Mouse (Mus musculus) neural tube, embryonic 11.5 days (tissue): ENCODE data around the gene Lag3. TPM values are rescaled to one million over a fixed set of nuclear protein-coding genes. Genes with fewer than 3 reads are reported as not detected.

Experiments used
- ATAC-seq: fragments of 200-750 bp; cut with Nextera tagmentation; 2 replicates; pipeline ENCODE4 v1.8.0; 2017; ENCODE audit warnings: moderate number of reproducible peaks, mild to moderate bottlenecking, moderate TSS enrichment, moderate library complexity; ENCODE audit not compliant: insufficient read depth, low FRiP score, low TSS enrichment
- DNase-seq: peaks from one replicate; pipeline ENCODE4 v3.0.0-alpha.2; 2015; ENCODE audit warnings: low spot score
- H3K27ac ChIP-seq: fragments of 300-500 bp; sonication (generic); 2 replicates; pipeline ENCODE4 v1.5.1; 2014; ENCODE audit warnings: low read depth, mild to moderate bottlenecking, low read length
- H3K27me3 ChIP-seq: fragments of 300-500 bp; sonication (generic); 2 replicates; pipeline ENCODE4 v1.6.1; 2014; ENCODE audit warnings: mild to moderate bottlenecking, low read length, mixed read lengths; ENCODE audit not compliant: control insufficient read depth, insufficient read depth
- H3K36me3 ChIP-seq: fragments of 300-500 bp; sonication (generic); 2 replicates; pipeline ENCODE4 v1.6.1; 2014; ENCODE audit warnings: mild to moderate bottlenecking, low read length, moderate library complexity, mixed read lengths; ENCODE audit not compliant: control insufficient read depth, insufficient read depth
- H3K4me1 ChIP-seq: fragments of 300-500 bp; sonication (generic); 2 replicates; pipeline ENCODE4 v1.6.1; 2014; ENCODE audit warnings: low read length, mixed read lengths; ENCODE audit not compliant: control insufficient read depth, insufficient read depth
- H3K4me2 ChIP-seq: fragments of 300-500 bp; sonication (generic); 2 replicates; pipeline ENCODE4 v1.6.1; 2014; ENCODE audit warnings: low read depth, mild to moderate bottlenecking, moderate library complexity
- H3K4me3 ChIP-seq: fragments of 300-500 bp; sonication (generic); 2 replicates; pipeline ENCODE4 v1.5.1; 2014; ENCODE audit warnings: low read depth, low read length
- H3K9ac ChIP-seq: fragments of 300-500 bp; sonication (generic); 2 replicates; pipeline ENCODE4 v1.6.1; 2014; ENCODE audit warnings: mild to moderate bottlenecking, low read length
- H3K9me3 ChIP-seq: fragments of 300-500 bp; sonication (generic); 2 replicates; pipeline ENCODE4 v1.6.1; 2016; ENCODE audit warnings: low read length; ENCODE audit not compliant: control insufficient read depth
- WGBS: fragments of 180-500 bp; shearing (Covaris S2); extraction: QIAGEN DNeasy Blood & Tissue Kit; methylation state at CpG from one replicate; pipeline ENCODE4 v1.1.7; 2014; 5-methylcytosine and 5-hydroxymethylcytosine counted together
- polyA plus RNA-seq: library from polyadenylated mRNA; unstranded; fragments of >200 nt; fragmentation: Nextera tagmentation; extraction: Ambion mirVana; gene quantifications from 2 replicates; pipeline ENCODE4 v1.2.1, GENCODE M21; 2014

The Lag3 gene
- polyA plus RNA-seq, 1 experiment from 2014 or later: 1.4 TPM

- Histone ChIP-seq H3K36me3 (peaks cover 23% of the 10 kb centered on the region), H3K27ac (no peak overlapping the region), H3K9me3 (no peaks in the 10 kb centered on the region), H3K4me1 (peaks cover 3% of the 10 kb centered on the region), H3K4me3 (no peak overlapping the region), H3K9ac (no peak overlapping the region), H3K27me3 (no peaks in the 10 kb centered on the region), H3K4me2 (no peak overlapping the region)
- WGBS: 94% methylated on average over 2 of the region's 2 CpGs
- ATAC-seq (no peak), DNase-seq (no peak)
Observed at GRCm38 (mm10) chr6:124937493-124937892, 26.0 kb upstream of the Lag3 start.

GRCm38 (mm10) chr6:124936681-124937080 lies 25.2 kb upstream of the Lag3 start:
- Histone ChIP-seq H3K36me3 (peaks cover 23% of the 10 kb centered on the region), H3K9me3 (no peaks in the 10 kb centered on the region), H3K27me3 (no peaks in the 10 kb centered on the region), H3K4me1 (peaks cover 9% of the 10 kb centered on the region), H3K9ac (no peak overlapping the region), H3K4me2 (no peak overlapping the region), H3K4me3 (no peak overlapping the region), H3K27ac (no peak overlapping the region)
- no peak for DNase-seq
- WGBS: 86% methylated on average over 1 of the region's 1 CpGs
- ATAC-seq: no peak

GRCm38 (mm10) chr6:124934670-124935069 lies 23.2 kb upstream of the Lag3 start:
- 91% methylated on average over 7 of the region's 7 CpGs for WGBS
- no peak overlapping the region for H3K4me3 ChIP-seq
- no peak overlapping the region for H3K27ac ChIP-seq
- DNase-seq (no peak), ATAC-seq (no peak)
- no peaks in the 10 kb centered on the region for H3K27me3 ChIP-seq
- H3K4me1 ChIP-seq: peaks cover 14% of the 10 kb centered on the region
- H3K9me3 ChIP-seq: no peaks in the 10 kb centered on the region
- peaks cover 23% of the 10 kb centered on the region for H3K36me3 ChIP-seq
- H3K9ac ChIP-seq: no peak overlapping the region
- no peak overlapping the region for H3K4me2 ChIP-seq

GRCm38 (mm10) chr6:124933127-124933526 lies 21.6 kb upstream of the Lag3 start:
- 93% methylated on average over 3 of the region's 3 CpGs for WGBS
- Histone ChIP-seq H3K4me3 (no peak overlapping the region), H3K27me3 (no peaks in the 10 kb centered on the region), H3K4me1 (peaks cover 14% of the 10 kb centered on the region), H3K36me3 (peaks cover 19% of the 10 kb centered on the region), H3K9ac (no peak overlapping the region), H3K27ac (no peak overlapping the region), H3K4me2 (no peak overlapping the region; the same call in 1 of the 2 replicates), H3K9me3 (no peaks in the 10 kb centered on the region)
- DNase-seq: no peak
- ATAC-seq: no peak

- H3K4me1 ChIP-seq: peaks cover 14% of the 10 kb centered on the region
- peak overlapping the region; percentile 97 for H3K4me3 ChIP-seq
- H3K27ac ChIP-seq: peak overlapping the region; percentile 87; the same call in 1 of the 2 replicates
- DNase-seq (no peak), ATAC-seq (no peak)
- no peaks in the 10 kb centered on the region for H3K27me3 ChIP-seq
- peak overlapping the region; percentile 94 for H3K4me2 ChIP-seq
- no peaks in the 10 kb centered on the region for H3K9me3 ChIP-seq
- WGBS: 54% methylated on average over 12 of the region's 12 CpGs
- peak overlapping the region; percentile 96 for H3K9ac ChIP-seq
- peaks cover 18% of the 10 kb centered on the region for H3K36me3 ChIP-seq
Observed at GRCm38 (mm10) chr6:124932314-124932695, 20.8 kb upstream of the Lag3 start.

GRCm38 (mm10) chr6:124931525-124932313 lies 20.2 kb upstream of the Lag3 start:
- H3K27ac ChIP-seq: peak overlapping the region; percentile 87
- WGBS: 2% methylated on average over 48 of the region's 48 CpGs
- peaks cover 18% of the 10 kb centered on the region for H3K36me3 ChIP-seq
- H3K9me3 ChIP-seq: no peaks in the 10 kb centered on the region
- peaks cover 14% of the 10 kb centered on the region for H3K4me1 ChIP-seq
- ATAC-seq: peak; percentile 73
- peak overlapping the region; percentile 96 for H3K9ac ChIP-seq
- peak; percentile 56 for DNase-seq
- peak overlapping the region; percentile 94 for H3K4me2 ChIP-seq
- peak overlapping the region; percentile 97 for H3K4me3 ChIP-seq
- no peaks in the 10 kb centered on the region for H3K27me3 ChIP-seq

GRCm38 (mm10) chr6:124930754-124931524 lies 19.4 kb upstream of the Lag3 start, which contains the start of gene Mlf2:
Gene Mlf2 (plus strand): TSS chr6:124931386.
- peaks cover 14% of the 10 kb centered on the region for H3K36me3 ChIP-seq
- H3K4me2 ChIP-seq: peak within 1 kb of the TSS; percentile 94
- peak within 1 kb of the TSS; percentile 87 for H3K27ac ChIP-seq
- H3K4me1 ChIP-seq: peaks cover 14% of the 10 kb centered on the region
- peak within 1 kb of the TSS; percentile 97 for H3K4me3 ChIP-seq
- H3K9me3 ChIP-seq: no peaks in the 10 kb centered on the region
- DNase-seq (peak; percentile 99), ATAC-seq (peak; percentile 89)
- peak within 1 kb of the TSS; percentile 96 for H3K9ac ChIP-seq
- 0% methylated on average over 38 of the region's 64 CpGs for WGBS
- H3K27me3 ChIP-seq: no peaks in the 10 kb centered on the region

GRCm38 (mm10) chr6:124930231-124930630 lies 18.7 kb upstream of the Lag3 start:
- Histone ChIP-seq H3K4me2 (peak overlapping the region; percentile 94), H3K4me1 (peaks cover 16% of the 10 kb centered on the region), H3K27me3 (no peaks in the 10 kb centered on the region), H3K9ac (peak overlapping the region; percentile 96), H3K4me3 (peak overlapping the region; percentile 97), H3K9me3 (no peaks in the 10 kb centered on the region), H3K27ac (peak overlapping the region; percentile 87), H3K36me3 (peaks cover 14% of the 10 kb centered on the region)
- no peak for DNase-seq
- WGBS: 60% methylated on average over 1 of the region's 1 CpGs
- no peak for ATAC-seq
